Mouse (Mus musculus) mouse embryonic stem cell (cell line): ENCODE results near the gene Zfp697.
"Not testable (repeated sequence)": the region's sequence is repeated elsewhere in the genome, so short reads cannot be mapped to it uniquely, and the experiment has no call there.

ENCODE experiments used
- in situ Hi-C, 2 experiments: fragments of 300-500 bp; cut with MboI; formaldehyde crosslinking; loops; 1 replicate in 1 of 2; 3 replicates in 1 of 2; pipeline ENCODE4 v1.14.3; 2019 to 2020; ENCODE audit warnings: low sequenced_read_pairs in 2 of 2, low pct_unique_long_range_greater_than_20kb in 1 of 2, mixed read lengths in 1 of 2; ENCODE audit not compliant: unreplicated experiment in 1 of 2

Zfp697 gene

GRCm38 (mm10) chr3:98564894-98565293, 182.6 kb downstream of the Zfp697 start:
- in situ Hi-C loops, result not testable (repeated sequence)

- in situ Hi-C loops, result not testable (repeated sequence)
Observed at GRCm38 (mm10) chr3:98567717-98568116, 185.5 kb downstream of the Zfp697 start.

DNA sequence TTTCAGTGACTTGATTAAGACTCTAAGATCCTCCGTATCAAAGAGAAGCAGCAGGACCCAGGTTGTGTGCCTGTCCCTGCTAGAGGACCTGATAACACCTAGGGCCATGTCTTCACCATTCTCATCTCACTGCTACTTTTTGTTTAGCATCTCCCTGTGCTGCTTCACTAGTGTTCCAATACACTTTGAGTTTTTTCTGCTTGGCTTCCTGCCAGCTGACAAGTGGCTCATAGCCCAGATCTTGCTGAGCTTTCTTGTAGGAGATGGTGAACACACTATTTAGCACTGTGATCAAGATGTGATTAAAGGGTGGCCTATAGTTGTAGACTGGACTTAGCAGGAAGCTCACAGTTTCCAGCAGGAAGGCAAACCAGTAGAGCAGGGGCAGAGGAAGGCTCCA, 198.8 kb downstream of the Zfp697 start:
- in situ Hi-C loops, result not testable (repeated sequence)

GRCm38 (mm10) chr3:98582202-98582601, 199.9 kb downstream of the Zfp697 start:
- in situ Hi-C loops, result not testable (repeated sequence)

GRCm38 (mm10) chr3:98582622-98583021, 200.4 kb downstream of the Zfp697 start:
- in situ Hi-C loops, result not testable (repeated sequence)

GRCm38 (mm10) chr3:98587721-98588120, 205.5 kb downstream of the Zfp697 start:
- in situ Hi-C loops, result no loop called here

DNA sequence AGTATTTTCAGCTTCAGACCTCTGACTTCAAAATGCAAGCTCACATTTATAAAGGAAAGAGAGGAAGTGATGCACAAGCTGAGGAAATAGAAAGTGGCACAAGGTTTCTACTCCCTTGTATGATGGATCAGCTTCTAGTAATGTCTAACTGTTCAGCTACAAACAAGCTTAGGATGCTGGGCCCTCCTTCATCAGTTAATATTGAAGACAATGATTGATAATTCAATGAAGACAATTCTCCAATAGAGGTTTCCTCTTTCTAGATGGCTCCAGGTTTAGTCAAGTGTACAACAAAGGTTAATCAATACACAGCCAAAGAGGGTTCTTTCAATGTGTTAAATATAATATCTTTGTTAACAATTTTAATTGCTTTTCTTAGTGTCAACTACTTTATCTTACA, 206.4 kb downstream of the Zfp697 start, which contains the start of gene Gm10681:
Gene Gm10681 (minus strand): TSS at position 101 of the 400 bp plus-strand sequence.
- in situ Hi-C loops, result no loop called here

- in situ Hi-C loops, result not testable (repeated sequence)
Observed at GRCm38 (mm10) chr3:98613540-98613939, 231.3 kb downstream of the Zfp697 start.

DNA sequence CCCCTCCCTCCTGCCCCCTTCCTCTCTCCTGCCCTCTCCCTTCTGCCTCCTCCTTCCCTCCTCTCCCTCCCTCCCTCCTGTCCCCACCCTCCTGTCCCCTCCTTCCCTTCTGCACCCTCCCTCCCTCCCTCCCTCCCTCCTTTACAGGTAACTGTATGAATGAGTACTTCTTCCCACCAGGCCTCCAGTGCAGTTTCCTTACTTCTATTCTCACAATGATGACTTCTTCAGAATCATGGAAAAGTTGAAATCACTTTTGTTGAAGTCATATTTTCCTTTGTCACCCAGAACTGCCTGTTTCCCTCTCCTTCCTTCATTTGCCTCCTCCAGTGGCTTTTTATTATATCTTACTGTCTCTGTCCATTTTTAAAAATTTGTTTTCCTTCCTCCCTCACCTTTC, 231.7 kb downstream of the Zfp697 start:
- in situ Hi-C loops, result no loop called here

DNA sequence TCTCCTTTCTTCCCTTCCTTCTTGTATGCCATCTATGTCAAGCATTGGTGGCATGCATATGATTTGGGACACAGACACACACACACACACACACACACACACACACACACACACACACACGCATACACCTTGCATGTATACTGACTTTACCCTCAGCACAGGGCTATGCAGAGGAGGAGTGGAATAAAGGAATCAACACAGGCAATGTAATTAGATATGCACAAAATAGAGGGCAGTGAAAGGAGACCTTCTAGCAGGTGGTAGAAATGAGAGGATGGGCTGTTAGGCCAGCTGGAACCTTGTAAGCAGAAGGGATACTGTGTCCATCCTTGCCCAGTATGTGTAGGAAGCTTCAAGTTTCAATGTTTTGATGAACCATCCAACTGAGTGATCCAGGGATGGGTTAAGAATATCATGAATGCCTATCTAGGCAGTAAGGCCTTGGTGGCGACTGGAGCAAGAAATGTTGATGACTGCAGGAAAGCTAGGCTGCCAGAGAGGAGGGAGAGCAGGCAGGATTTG, 232.2 kb downstream of the Zfp697 start:
- in situ Hi-C loops, result not testable (repeated sequence)

DNA sequence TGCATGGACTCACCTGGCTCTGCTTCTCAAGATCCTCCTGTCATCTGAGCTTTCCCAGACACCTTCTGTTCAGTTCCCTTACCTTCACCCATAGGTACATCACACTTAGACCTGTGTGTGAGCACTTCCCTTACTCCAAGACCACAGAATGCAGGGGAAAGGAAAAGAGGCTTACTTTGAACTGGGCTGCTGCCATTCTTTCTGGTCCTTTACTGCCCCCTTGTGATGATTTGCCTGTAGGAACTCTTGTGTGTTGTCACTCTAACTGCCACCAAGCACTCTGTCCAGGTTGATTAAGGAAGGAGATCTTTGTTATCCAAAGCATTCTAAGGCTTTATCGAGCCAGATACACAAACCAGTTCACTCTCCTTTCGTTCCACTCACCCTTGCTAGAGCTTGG, 234.0 kb downstream of the Zfp697 start:
- in situ Hi-C loops, result not testable (repeated sequence)

GRCm38 (mm10) chr3:98616786-98617185, 234.5 kb downstream of the Zfp697 start:
- in situ Hi-C loops, result not testable (repeated sequence)

DNA sequence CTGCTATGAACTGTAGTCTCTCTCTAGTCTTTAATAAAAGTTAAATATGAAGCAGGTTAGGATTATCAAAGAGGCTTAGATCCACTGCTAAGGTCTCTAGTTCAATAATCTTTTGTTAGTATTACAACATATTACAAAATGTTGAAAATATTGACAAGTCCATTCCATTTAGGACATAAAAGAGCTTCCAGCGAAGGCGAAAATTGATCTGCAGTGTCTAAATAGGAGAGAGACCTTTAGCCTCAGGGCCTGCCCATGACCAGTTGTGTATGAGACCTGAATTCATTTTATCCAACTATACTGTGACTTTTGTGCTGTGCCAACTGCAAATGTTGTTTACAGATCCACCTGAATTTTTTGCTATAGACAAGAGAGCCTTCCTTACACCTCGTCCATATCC, 247.4 kb downstream of the Zfp697 start:
- in situ Hi-C loops, result no loop called here

GRCm38 (mm10) chr3:98630152-98630551, 247.9 kb downstream of the Zfp697 start, which contains the start of gene Hsd3b5:
TSS of gene Hsd3b5 (minus strand) at chr3:98630252.
- in situ Hi-C loops, result no loop called here

DNA sequence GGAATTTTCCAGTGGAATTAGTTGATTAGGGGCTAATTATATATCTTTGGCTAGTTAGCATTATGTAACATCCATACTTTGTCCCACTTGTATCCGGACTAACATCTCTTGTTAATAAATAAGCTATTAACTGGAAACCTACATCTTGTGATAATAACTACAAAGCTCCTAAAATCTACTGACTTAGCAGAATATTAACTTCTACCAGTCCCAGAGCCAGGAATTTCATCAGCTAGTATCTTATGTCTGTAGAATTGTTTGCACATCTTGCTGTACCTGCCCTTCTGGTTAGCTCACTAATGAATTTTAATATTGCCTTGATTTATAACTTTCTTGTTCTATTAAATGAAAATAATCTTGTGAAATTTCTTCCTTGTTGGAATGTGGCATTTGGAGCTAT, 252.9 kb downstream of the Zfp697 start:
- in situ Hi-C loops, result no loop called here

GRCm38 (mm10) chr3:98680786-98681185, 298.5 kb downstream of the Zfp697 start:
- in situ Hi-C loops, result no loop called here

GRCm38 (mm10) chr3:98682401-98682800, 300.1 kb downstream of the Zfp697 start:
- in situ Hi-C loops, result no loop called here

DNA sequence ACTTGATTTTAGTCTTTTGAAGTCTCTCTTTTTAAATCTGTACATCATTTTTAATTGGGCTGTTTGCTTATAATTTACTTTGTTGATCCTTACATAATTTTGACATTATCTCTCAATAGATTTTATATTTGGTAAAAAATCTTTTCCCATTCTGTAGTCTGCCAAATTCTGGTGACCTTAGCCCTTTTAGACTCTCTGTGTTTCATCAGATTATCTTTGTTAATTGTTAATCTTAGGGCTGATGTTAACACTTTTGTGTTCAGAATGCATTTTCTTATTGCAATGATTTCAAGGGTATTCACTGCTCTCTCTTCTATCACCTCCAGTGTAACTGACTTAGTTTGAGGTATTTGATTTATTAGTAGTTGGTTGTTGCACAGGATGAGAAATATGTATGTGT, 338.5 kb downstream of the Zfp697 start:
- in situ Hi-C loops, result no loop called here

GRCm38 (mm10) chr3:98724376-98724775, 342.1 kb downstream of the Zfp697 start, which contains the start of gene Hsd3b2:
TSS of gene Hsd3b2 (minus strand) at chr3:98724543.
- in situ Hi-C loops, result no loop called here

GRCm38 (mm10) chr3:98726281-98726680, 344.0 kb downstream of the Zfp697 start:
- in situ Hi-C loops, result no loop called here

- in situ Hi-C loops, result no loop called here
Observed at GRCm38 (mm10) chr3:98733724-98734123, 351.5 kb downstream of the Zfp697 start.
